Mouse (Mus musculus) retina, postnatal 1 day (tissue): ENCODE data around the gene Psme2.

Source experiments
- DNase-seq: peaks from one replicate; pipeline ENCODE4 v3.0.0-alpha.2; 2012

The Psme2 gene

GRCm38 (mm10) chr14:55592226-55592625 lies 1.3 kb upstream of the Psme2 start:
- DNase-seq = peak; percentile 13

GRCm38 (mm10) chr14:55591331-55591891 lies 498 bp upstream of the Psme2 start, which contains the start of gene Rnf31:
Gene Rnf31, plus strand, starts transcription at chr14:55591708.
- peak; percentile 97 for DNase-seq

GRCm38 (mm10) chr14:55589771-55590448 lies 1.0 kb downstream of the Psme2 start:
- no peak for DNase-seq

- no peak for DNase-seq
These were observed 1.6 kb downstream of the Psme2 start for GRCm38 (mm10) chr14:55589271-55589670.

GRCm38 (mm10) chr14:55586149-55586548 lies 4.8 kb downstream of the Psme2 start:
- DNase-seq = peak; percentile 8

- DNase-seq = no peak
These were observed 5.3 kb downstream of the Psme2 start for GRCm38 (mm10) chr14:55585566-55585960.

GRCm38 (mm10) chr14:55584702-55585565 lies 6.0 kb downstream of the Psme2 start, which contains the start of gene Emc9:
Gene Emc9, minus strand, starts transcription at chr14:55585302.
- peak; percentile 69 for DNase-seq

GRCm38 (mm10) chr14:55584303-55584701 lies 6.6 kb downstream of the Psme2 start:
- DNase-seq = no peak

- no peak for DNase-seq
These were observed 8.8 kb downstream of the Psme2 start for GRCm38 (mm10) chr14:55581981-55582681.

- no peak for DNase-seq
These were observed 10.2 kb downstream of the Psme2 start for GRCm38 (mm10) chr14:55580731-55581130.

- no peak for DNase-seq
These were observed 11.1 kb downstream of the Psme2 start for GRCm38 (mm10) chr14:55579511-55580496.

- no peak for DNase-seq
These were observed 12.1 kb downstream of the Psme2 start for GRCm38 (mm10) chr14:55578668-55579269.

- peak; percentile 86 for DNase-seq
These were observed 12.8 kb downstream of the Psme2 start, which contains the start of gene Psme1 for GRCm38 (mm10) chr14:55577871-55578667. Gene Psme1, plus strand, starts transcription at chr14:55578123.

- DNase-seq = no peak
These were observed 14.5 kb downstream of the Psme2 start for GRCm38 (mm10) chr14:55576376-55576775.

GRCm38 (mm10) chr14:55575711-55576110 lies 15.2 kb downstream of the Psme2 start:
- DNase-seq = no peak

- DNase-seq = no peak
These were observed 15.6 kb downstream of the Psme2 start, which contains the start of gene Fitm1 for GRCm38 (mm10) chr14:55575302-55575701. Gene Fitm1, plus strand, starts transcription at chr14:55575617.

GRCm38 (mm10) chr14:55571760-55572159 lies 19.2 kb downstream of the Psme2 start:
- no peak for DNase-seq

GRCm38 (mm10) chr14:55570588-55570987 lies 20.3 kb downstream of the Psme2 start:
- no peak for DNase-seq

- no peak for DNase-seq
These were observed 23.4 kb downstream of the Psme2 start for GRCm38 (mm10) chr14:55567496-55567895.

- no peak for DNase-seq
These were observed 25.2 kb downstream of the Psme2 start for GRCm38 (mm10) chr14:55565748-55566147.
